Mouse (Mus musculus): ENCODE data around the gene Rhbdf2. TPM values are rescaled to one million over a fixed set of nuclear protein-coding genes. Genes with fewer than 3 reads are reported as not detected.
"Not testable (repeated sequence)": the region's sequence is repeated elsewhere in the genome, so short reads cannot be mapped to it uniquely, and the experiment has no call there.

The Rhbdf2 gene
- total RNA-seq (2021): 1 to 10 TPM; 7.4 to 9.1 TPM
- long read RNA-seq, experiment 1, partial matches to known transcripts: 2 of 9 reads
- long read RNA-seq, experiment 1, other reads (novel, unspliced or antisense): 5 of 9 reads
- long read RNA-seq, experiment 2, transcript Rhbdf2-202 (19 exons, 3,593 nt): major isoform, 6 of 14 reads
- long read RNA-seq, experiment 2, partial matches to known transcripts: 2 of 14 reads
- long read RNA-seq, experiment 2, other reads (novel, unspliced or antisense): 6 of 14 reads

DNA sequence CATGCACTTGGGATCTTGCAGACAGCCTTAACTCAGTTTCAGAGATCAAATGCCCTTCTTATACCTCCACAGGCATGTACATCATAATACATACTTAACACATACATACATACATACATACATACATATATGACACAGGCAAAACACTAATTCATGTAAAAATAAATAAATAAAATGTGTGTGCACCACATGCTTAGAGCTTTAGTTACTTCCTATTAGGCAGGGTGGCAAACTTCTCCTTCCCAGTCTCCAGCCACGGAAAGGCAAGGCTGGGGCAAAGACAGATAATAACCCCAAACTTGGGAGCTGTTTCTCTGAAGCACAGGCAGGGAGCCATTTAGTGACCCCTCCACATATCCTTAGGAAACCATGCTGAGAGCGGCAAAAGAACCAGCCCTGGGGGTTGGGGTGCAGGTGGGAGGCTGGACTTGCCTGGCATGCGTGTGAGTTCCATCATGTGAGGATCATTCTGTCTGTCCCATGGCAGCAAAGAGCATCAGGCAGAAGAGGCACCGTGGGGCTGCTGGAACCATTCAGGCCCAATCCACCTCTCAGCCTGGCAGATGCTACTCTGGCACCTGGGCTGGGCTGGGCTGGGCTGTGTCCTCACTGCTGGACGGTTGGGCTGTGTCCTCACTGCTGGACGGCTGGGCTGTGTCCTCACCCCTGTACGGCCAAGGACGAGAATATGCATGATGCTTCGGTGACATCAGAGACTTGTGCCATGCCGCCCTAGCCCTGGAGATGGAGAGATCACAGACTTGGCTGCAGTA lies at the start of gene Rhbdf2:
TSS of gene Rhbdf2 (minus strand) at position 721 of the 773 bp plus-strand sequence.
- DNase-seq (ENCODE audit: low spot score in 2 of 2): no peak

DNA sequence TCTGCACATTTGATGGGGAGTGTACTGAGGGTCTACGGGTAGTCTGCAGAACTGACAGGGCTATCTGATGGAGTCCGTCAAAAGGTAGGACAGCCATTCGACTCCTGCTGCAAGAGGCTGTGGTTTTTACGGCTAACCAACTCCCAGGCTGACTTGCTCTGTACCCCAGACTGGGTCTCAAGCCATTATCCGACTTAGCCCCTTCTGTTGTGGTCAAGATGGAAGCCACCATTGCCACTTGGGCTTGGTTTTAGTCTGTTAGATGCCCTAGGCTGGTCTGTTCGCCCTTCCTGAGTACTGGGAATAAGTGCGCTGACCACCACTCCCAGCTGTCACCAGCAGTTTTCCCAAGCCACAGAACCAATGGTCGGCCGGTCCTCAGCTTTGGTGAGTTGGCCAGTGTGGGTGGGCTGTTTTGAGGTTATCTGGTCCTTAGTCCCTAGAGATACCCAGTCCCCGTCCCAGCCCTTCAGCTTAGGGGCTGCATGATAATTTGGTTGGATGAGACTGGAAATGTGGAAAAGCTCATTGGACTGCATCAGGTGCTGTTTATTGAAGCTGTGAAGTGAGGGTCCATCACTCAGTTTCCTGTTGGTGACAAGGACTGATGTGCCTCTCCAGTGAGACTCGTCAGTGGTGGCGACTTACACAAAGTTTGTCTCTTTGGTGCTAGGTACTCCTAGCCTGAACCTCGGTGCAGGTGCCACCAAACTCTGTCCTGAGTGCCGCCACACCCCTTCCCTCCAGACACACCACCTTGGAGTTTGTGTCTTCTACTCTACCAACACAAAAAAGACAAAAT lies 49.6 kb upstream of the Rhbdf2 start:
- no peak for DNase-seq (ENCODE audit: low spot score in 2 of 2)

DNA sequence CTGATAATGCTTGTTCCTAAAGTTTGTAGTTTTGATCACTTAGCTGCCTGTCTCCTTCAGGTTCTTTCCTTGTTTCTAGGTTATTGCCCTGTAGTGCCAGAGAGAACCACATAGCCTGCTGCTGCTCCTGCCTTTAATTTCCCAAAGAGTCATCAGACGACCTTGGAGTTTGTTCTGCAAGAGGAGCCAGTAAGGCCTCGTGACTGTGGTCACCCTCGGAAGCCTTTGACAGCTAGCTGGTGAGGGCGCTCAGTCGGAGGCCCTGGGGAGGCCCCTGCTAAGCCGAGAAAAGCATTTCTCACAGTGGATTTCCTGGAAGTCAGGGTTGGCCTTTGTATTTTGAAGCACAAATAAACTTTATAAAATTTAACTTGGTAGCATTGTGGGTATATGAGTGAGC lies 48.6 kb upstream of the Rhbdf2 start:
- DNase-seq (ENCODE audit: low spot score in 2 of 2): not testable (repeated sequence)

DNA sequence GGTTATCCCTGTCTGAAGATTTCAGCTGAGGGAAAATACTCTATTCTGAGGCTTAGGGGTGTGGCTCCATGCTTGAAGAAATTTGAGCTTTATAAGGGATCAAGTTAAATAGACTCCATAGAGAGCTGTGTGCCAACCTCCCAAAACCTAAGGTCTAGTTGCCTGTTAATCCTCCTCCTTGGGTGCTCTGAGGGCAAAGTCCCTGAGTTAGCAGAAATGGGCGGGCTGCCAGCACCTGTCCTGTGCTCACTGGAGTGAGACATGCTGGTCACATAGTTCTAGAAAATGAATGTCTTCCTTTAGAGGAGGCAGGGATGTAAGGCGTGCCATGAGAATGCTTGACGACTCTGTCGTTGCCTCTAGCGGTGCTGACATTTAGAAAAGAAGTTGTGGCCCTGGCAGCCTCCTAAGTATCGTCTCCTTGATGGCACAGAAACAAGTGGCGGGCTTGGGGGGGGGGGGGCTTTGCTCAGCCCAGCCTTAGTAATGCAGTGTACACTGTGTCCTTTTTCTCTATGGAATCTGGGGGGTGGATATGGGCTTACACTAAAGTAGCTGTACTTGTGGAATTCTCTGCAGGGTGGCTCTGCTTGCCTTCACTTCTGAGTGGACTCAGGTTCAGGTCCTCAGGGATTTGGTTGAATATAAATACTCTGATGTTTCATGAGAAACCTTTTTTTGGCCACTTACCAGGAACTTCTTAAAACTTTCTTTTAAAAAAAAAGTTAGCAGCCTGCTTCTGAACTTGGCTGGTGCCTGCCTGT lies 48.0 kb upstream of the Rhbdf2 start:
- DNase-seq (ENCODE audit: low spot score in 2 of 2): no peak

DNA sequence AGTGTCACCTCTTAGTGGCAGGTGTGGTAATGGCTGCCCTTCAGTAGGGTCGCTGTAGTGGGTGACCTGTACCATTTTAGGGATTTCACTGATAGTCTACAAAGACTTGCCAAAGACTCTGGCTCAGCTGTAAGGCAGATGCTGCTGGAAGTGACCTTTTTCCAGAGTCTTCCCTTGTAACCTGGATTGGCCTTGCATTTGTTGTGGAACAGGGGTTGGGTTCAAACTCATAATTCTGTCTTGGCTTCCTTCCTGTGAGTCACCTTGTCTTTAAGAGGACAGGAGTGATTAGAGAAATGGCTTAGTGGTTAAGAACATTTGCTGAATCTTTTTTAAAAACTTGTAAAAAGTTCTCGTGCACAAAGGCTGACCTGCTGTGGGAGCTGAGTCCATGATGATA lies 46.6 kb upstream of the Rhbdf2 start:
- DNase-seq (ENCODE audit: low spot score in 2 of 2): no peak

DNA sequence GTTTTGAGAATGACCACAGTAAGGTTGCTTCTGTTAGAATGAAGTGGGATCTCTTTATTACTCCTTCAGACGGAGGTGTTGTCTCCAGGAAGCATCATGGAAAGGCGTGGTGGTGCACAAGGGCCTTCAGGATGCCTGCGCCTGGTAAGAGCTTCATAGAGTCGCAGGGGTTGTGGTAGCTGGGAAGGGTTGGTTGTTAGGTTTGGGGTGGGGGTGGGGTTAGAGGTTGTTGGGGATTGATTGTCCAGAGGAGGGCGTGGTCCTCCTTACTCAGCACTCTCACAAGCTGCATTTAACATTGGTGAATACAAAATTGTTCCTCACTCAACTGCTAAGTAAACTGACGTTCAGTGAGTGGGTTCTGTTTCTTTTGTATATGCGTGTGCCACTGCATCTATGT lies 45.8 kb upstream of the Rhbdf2 start:
- DNase-seq (ENCODE audit: low spot score in 2 of 2): no peak

DNA sequence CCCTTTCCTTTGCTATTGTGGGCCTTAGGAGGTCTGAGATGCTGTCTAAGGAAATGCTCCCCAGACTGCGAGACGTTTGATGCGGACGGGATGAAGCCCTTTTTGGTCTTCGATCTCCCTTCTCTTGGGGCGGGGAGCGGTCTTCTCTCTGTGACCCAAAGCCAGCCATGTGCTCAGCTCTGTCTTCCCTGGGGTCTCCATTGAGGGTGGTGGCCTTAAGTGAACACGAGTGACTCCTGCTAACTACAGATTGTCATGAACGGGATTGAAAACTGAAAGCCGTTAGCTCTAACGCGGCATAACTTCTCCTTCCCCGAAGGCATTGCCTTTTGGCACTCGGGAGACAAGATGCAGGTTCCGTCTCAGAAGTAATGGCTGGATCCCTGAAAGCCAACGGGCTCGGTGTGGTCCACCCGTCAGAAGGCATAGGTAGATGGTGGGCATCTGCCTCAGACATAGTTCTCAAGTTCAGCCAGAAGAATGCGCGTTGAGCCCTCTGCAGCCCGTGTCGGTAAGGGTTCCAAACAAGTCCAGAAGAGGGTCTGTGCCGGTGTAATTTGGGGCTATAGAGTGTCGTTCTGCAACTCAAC lies 45.1 kb upstream of the Rhbdf2 start:
- DNase-seq (ENCODE audit: low spot score in 2 of 2): no peak

DNA sequence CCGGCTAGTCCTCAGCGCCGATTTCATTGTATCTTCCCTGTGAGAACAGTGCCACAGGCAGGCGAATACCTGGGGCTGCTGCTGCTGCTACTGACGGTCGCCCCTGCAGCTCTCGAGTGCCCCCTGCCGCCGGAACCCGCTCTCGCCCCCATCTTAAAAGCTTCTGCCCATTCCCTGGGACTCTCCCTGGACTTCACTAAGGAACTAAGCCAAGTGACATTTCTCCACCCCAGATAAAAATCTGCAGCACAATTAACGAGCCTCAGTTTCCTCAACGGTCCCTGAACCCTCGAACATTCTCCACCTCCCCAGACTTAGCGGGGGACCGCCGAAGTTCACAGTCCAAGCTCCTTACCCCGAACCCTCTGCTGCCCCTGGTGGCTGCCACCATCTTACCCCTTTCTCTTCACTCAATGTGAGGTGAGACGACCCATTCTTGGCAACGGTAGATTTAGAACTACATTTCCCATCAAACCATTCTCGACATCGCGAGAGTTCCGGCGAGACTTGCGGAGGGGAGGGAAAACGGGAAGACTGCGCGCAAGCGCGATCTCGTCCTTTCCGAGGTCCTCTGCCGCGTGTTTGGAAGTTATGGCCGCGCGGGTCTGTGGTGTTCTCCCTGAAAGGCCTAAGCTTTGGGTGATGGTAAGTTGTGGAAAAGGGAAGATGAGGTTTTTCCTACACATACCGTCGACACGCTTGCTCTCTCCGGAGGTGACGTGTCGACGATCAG lies 44.5 kb upstream of the Rhbdf2 start:
- peak; percentile 94 to 97 for DNase-seq (ENCODE audit: low spot score in 2 of 2)

DNA sequence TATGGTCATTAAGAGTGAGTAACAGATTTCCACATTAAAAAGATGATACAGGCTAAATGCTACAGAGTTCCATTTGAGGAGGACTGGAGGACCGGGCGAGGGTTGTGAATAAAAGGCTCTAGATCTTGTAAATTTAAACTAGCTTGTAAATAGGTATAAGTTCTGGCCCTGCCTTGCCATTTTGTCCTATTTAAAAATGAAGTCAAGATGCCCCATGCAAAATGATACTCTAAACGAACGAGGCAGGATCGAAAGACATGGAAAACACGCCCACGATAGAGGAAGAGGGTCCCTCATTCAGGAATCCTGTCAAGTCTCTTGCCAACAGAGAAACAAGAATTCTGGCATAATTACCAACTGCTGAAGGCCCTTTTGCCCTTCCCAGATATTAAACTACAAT lies 43.6 kb upstream of the Rhbdf2 start:
- no peak for DNase-seq (ENCODE audit: low spot score in 2 of 2)

DNA sequence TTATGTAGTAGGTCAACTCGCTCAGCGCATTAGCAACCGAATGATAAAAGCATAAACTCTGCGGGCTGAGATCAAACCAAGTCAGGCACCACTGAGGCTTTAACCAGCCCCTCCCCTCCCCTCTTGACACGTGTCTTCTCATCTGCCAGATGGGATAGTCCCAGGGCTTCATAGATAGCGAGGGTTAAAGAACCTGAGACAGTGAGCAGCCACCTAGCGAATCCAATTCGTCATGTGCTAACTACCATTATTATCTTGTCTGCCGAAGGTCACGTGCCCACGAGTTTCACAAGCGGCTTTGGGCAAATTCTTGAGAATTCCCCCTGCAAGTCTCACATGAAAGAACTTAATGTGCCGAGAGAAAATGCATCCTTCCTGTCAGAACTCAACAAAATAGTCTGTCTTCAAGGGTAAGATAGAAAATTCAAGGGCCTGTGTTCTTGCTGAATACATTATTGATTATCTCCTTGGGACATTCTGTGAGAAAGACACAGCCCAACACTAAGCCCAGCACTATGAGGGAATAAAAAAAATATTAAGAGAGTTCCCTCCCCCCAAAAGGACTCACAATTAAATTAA lies 43.1 kb upstream of the Rhbdf2 start:
- no peak for DNase-seq (ENCODE audit: low spot score in 2 of 2)

DNA sequence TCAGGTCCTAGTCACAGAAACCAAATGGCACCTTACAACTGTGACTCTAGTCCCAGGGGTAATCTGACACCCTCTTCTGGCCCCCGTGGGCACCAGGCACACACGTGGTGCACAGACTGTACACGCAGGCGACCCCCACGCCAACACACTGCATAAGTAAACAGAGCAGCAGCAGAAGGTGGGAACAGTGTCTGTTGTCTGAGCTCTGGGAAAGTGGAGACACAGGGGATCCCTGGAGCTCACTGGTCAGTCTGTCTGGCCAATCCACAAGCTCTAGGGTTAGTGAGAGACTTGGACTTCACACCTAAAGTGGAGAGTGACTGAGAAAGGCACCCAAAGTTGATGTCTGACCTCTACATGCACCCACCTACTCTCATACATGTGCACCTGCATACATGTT lies 42.5 kb upstream of the Rhbdf2 start:
- no peak for DNase-seq (ENCODE audit: low spot score in 2 of 2)

DNA sequence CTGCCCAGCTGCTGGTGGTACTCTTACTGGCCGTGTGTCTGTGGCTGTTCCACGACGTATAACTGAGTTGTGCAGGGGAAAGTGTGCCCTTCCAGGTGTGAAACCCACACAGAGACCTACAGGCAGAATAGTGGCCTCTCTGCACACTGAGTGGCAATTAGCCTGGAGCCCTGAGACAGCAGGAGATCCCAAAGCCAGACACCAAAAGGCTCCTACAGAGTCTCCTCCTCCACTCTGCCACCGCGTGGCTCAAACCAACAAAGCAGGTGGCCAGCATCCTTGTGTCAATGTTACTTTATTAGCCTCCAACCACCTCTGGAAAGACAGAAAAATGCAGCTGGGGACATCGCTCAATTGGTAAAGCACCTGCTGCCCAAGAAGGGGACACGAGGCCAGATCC lies 42.0 kb upstream of the Rhbdf2 start:
- peak in 1 of 2 experiments; percentile 33 for DNase-seq (ENCODE audit: low spot score in 2 of 2)

DNA sequence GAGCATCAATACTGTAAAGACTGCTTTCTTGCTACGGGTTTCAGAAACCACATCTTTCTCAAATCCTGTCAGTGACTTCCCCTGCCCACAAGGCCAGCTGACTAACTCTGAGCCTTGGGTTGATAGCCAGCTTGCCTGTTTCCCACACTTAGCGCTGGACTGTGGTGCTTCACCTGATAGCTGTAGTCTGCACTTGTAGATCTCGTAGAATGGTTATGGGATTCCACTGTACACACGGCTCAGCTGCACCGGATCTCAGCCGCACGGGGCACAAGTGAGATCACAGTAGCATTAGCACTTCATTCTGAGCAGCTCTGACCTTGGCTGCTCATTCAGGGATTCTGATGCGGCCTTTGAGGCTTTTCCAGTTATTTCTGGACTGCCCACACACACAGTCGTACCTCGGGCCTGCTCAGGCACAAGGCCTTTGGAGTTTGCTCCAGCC lies 41.6 kb upstream of the Rhbdf2 start:
- peak in 1 of 2 experiments; percentile 16 for DNase-seq (ENCODE audit: low spot score in 2 of 2)

DNA sequence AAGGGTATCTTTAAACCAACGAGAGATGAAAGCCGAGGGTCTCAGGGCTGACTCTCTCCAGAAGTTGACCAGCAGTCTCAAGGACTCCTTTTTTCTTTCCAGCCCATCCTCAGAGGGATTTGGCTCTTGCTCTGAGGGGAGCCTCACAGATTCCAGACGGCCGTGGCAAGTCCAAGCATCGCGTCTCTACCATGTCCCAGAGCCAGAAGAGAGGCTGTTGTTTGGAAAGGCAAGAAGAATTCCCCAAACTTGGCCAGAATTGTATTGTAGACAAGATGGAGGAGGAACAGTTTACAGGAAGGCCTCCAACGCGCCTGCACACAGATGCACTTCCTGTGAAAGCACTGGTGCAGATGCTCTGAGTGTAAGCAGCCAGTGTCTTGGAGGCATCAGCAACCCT lies 41.1 kb upstream of the Rhbdf2 start:
- DNase-seq (ENCODE audit: low spot score in 2 of 2): no peak

DNA sequence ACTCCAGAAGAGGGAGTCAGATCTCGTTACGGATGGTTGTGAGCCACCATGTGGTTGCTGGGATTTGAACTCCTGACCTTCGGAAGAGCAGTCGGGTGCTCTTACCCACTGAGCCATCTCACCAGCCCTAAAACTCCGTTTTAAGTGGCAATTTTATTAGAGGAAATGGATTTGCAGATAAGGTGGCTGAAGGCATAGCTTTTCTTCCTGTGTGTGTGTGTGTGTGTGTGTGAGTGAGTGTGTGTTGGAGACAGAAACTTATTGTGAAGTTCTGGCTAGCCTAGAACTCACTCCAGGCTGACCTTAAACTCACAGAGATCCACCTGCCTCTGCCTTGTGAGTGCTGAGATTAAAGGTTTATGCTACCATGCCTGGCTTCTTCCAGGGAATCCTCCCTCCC lies 40.2 kb upstream of the Rhbdf2 start:
- DNase-seq (ENCODE audit: low spot score in 2 of 2): not testable (repeated sequence)

DNA sequence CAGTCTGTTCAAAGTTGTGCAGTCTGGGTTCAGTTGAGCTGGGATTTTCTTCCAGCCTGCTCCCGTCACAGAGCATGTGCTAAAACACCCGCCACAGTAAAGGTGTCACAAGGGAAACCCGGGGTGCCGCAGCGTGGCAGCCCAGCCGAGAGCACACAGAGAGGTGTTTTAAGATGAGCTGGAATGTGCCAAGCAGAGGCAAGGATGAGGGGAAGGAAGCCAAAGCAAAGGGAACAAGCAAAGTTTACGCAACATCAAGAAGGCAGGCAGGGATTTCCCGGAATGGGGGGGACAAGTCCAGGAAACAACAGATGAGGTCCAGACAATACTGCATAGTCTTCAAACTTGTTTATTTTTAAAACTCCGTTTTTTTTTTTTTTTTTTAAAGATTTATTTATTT lies 39.7 kb upstream of the Rhbdf2 start:
- no peak for DNase-seq (ENCODE audit: low spot score in 2 of 2)

DNA sequence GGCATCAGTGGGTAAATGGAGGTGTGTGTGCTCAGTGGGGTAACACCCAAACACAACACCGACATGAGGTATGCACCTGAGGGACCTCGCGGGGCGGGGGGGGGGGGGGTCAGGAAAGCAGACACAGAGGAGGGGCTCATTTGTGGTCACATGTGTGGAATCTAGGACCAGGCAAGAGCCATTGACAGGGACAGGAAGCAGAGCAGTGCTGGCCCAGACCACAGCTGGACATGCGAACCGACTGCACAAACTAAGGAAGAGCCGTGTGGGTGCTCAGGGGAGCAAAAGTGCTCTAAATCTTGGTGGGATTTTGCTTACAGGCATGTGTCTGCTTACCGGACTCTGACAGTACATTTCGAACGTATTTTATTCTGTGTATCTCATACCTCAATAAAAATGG lies 38.5 kb upstream of the Rhbdf2 start:
- no peak for DNase-seq (ENCODE audit: low spot score in 2 of 2)

DNA sequence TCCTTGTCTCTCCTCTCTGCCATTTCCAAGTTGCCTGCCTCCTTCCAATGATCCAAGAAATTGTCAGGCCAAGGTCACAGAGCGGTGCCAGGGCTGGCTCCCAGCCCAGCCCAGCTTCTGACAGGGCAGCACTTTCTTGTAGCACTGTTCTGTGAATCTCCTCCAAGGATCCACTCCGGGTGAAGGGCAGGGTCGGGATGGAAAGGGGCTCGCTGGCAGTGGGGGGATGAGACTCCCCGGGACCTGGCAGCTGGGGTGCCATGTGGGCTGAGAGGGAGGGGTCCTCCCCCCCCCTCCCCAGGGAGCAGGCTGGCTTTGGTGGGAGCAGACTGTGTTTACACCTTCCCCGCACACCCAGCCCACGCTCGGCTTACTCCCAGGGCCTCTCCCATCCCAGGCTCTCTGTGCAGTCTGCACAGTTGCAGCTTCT lies 35.1 kb upstream of the Rhbdf2 start:
- peak in 1 of 2 experiments; percentile 15 for DNase-seq (ENCODE audit: low spot score in 2 of 2)

DNA sequence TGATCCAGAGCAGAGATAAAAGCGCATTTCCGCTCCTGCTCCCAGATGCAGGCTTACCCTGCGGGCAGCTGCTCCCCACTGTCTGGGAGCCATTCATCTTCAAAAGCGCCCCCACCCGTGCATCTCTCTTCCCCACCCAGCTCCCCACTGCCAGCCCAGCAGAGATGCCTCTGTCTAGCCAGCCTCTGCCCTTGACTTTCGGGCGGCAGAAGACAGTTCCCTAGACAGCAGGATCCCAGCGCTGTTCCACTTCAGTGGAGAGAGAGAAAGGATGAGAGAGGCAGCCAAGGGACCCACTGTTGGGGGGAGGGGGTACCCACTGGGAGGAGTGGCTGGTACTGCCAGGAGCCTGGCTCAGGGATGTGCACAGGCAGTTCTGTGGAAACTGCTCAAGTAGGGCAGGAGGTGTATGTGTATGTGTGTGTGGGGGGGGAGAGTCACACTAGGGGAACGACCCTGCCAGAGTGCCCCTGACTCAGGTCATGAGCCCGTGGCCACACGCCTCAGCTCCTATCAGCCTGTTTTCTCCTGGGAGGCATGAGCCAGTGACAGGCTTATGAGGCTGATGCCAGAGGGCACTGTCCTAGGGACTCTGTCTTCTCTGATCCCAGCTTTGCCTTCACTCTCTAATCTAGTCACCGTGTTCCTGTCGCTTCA lies 34.6 kb upstream of the Rhbdf2 start:
- no peak for DNase-seq (ENCODE audit: low spot score in 2 of 2)

All from gastrocnemius, postnatal 4 days (tissue).